Mouse (Mus musculus) spleen, adult 12 weeks (tissue): ENCODE results near the gene Nup160.

Experiments
- DNase-seq: peaks from one replicate; pipeline ENCODE4 v3.0.0; 2022; ENCODE audit warnings: low spot score

Gene Nup160

DNA sequence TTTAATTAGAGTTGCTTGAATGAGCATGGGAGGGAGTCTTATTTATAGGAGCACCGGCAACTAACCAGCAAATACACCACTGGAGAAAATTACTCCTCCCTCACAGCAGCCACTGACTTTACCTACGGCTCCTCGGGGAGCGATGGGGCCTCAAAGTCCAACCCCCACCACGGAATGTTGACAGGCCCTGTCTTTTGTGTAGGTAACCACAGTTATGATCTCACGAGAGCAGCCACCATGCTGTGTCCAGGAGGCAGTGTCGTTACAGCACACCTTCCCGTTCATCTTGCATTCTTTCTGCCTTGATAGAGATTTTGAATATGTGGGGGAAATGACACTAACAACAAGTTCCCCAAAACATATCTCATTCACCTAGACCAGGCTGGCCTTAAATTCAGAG lies at the start of gene Nup160:
Gene Nup160 (plus strand): TSS at position 209 of the 400 bp plus-strand sequence.
- DNase-seq, result no peak

DNA sequence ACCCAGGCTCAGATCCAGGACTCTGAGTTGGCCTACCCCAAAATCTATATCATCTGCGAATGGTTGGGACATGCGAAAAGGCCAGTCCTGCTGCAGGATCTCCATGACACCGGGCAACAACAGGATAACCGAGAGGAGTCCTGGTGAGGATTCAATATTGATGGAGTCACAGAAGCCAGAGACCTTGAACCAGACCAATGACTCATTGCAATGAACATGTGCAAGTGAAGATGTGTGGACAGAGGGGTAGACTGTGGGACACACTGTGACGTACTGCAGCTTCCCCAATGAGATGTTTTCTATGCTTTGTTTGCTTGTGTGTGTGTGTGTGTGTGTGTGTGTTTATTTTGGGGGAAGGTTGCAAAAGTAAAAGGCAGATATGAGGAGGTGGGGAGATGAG lies 48.8 kb upstream of the Nup160 start:
- DNase-seq, result no peak

DNA sequence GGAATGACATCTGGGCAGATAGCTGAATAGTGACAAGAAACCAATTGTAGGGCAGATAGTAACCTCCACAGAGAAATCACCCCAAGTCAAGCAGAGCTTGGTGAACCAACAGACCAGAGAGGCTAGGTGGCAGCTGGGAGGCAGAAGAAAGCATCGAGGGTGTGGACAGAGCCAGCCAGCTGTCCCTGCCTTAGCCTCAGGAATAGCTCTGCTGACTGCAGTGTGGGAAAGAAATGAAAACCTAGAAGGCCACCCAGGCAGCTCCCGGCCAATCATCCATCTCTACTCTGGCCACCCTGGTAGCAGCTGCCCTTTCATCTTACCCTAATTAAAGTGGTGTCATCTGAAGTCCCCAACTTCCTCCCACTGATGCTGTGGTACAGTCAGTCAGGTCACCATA lies 47.5 kb upstream of the Nup160 start:
- DNase-seq, result no peak

- DNase-seq, result no peak
Measured at GRCm38 (mm10) chr2:90631938-90632733, 44.9 kb upstream of the Nup160 start.

DNA sequence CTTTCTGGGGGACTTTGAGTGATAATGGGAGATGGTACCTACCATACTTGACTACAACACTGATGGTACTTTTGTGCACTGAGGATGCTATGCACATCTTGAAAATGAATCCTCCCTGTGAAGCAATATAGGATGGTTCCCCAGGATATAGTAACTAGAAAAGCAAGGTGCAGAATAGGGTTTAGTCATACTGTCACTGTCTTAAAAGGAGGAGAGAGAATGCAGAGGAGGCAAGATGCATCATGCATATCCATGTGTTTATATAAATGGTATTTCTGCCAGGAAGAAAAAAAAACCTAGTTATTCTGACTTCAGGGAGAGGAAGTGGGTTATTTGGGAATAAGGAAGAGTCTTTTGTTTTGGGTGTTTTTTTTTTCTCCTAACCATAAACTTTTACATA lies 42.3 kb upstream of the Nup160 start:
- no peak for DNase-seq

GRCm38 (mm10) chr2:90635085-90635723 lies 41.8 kb upstream of the Nup160 start:
- DNase-seq, result no peak

- DNase-seq, result no peak
Measured at GRCm38 (mm10) chr2:90636853-90637252, 40.2 kb upstream of the Nup160 start.

GRCm38 (mm10) chr2:90638986-90639746 lies 37.8 kb upstream of the Nup160 start:
- no peak for DNase-seq

DNA sequence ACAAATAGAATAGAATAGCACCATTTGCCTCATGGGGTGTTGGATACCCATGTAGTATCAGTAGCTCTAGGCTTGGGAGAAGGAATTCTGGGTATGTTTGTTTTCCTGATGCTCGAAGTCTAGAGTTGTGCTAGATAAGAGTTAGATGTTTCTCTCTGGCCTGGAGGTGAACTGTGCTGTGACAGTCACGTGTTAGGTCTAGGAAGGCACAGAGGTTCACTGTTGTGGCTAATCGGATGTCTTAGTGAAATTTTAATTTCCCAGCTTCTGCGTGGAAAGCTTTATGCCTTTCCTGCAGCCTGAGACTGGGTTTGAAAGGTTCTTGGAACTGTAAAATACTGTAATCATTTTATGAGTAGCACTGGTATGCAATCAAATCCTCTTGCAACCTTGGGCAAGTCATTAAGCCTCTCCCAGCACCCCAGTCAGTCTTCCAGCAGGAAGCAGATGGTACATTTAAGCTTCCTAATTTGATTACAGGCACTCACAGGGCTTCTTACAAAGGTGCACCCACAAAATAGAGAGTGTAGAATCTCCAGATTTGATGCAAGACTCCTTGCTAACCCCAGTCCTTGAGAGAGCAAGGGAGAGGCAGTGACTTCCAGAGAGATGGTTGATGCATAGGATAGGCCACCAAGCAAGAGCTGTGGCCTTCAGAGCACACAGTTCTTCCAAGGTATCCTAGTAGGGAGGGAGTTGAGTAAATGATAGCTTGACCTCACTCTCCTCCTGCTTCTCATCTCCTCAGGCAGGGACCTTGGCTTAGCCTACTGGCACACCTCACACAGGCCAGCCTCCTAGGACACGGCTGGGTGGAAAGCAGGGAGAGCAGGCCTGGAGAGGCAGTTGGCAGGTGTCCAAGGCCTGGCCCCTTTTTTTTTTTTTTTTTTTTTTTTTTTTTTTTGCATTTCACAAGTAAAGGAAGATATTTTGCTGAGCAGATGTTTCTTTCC lies 37.0 kb upstream of the Nup160 start:
- no peak for DNase-seq

DNA sequence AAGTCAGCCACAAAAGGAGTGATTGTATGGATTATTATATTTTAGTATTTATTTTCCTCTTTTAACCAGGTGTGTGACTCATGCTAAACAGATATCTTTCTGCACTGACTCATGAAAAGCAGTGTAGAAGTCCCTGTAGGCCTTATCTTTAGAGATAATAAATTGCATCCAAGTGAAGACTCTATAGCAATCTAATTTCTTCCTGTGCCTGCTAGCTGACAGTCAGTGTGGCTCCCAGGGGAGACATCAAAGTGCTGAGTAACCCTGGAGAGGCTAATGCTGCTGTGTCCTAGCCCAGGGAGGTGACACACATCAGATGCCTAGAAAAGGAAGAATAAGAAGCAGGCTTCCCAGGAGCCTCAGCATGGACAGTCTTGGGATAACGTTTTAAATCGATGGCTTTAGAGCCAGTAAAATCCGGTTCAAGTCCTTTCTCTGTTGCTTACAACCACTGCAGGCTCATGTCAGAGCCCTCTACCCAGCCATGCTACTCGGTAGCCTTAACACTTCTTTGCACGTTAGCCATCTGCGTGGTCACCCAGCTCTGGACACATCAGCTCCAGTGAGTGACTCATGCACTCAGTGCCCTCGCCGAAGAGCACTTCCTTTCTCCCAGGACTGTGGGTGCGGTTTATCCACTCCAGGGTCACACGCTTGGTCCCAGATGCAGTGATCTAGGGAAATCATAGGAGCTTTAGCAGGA lies 35.9 kb upstream of the Nup160 start:
- DNase-seq, result no peak

GRCm38 (mm10) chr2:90641710-90642039 lies 35.3 kb upstream of the Nup160 start:
- no peak for DNase-seq

DNA sequence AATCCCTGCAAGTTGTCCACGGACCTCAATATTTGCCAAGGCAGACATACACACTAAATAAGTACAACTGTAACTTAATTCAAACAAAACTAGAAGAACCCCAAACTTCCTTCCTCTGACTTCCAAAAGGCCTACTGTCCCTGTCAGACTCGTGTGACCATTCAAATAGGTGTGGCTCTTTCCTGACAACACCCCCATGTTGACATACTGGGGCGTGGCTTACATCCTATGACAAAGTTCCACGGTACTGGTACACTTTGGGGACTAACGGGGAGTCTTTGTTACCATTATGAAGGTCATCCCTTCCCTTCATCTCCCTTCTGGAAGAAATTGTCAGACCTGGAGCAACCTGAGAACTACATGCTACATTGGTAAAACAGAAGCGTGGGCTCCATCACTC lies 29.9 kb upstream of the Nup160 start:
- DNase-seq, result no peak

- DNase-seq, result no peak
Measured at GRCm38 (mm10) chr2:90649405-90649804, 27.6 kb upstream of the Nup160 start.

DNA sequence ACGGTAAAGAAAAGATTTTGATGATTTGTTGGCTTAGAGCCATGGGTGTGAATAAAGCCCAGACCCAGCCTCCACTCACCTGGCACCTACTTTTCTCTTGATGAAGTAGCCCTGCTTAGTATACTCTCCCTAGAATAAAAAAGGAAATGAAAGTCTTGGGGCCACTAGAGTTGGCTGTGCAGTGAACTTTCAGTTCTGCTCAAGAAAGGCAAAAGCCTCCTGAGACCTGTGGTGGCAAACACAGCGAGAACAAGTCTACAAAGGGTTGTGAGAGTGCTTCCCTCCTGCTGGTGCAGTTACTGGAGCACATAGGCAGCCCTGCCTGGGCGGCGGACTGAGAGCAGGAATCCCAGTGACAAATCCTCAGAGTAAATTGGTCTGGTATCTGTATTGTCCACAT lies 27.1 kb upstream of the Nup160 start:
- peak; percentile 20 for DNase-seq

DNA sequence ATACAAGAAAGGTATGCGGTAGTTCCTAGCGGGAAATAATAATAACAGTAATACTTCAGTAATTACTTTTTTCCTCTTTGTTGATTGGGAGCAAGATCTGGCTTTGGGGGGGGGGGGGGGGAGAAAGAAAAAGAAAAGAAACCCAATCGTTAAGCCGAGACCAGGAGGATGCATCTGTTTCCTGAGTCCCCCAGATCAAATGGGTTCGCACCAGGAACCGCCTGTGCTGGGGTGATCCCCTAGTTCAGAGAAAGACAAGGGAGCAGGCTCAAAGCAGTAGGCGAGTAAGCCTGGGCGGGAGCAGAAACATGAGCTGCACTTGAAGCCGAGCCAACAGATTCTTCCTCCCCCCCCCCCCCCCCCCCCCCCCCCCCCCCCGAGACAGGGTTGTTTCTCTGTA lies 24.9 kb upstream of the Nup160 start:
- no peak for DNase-seq

DNA sequence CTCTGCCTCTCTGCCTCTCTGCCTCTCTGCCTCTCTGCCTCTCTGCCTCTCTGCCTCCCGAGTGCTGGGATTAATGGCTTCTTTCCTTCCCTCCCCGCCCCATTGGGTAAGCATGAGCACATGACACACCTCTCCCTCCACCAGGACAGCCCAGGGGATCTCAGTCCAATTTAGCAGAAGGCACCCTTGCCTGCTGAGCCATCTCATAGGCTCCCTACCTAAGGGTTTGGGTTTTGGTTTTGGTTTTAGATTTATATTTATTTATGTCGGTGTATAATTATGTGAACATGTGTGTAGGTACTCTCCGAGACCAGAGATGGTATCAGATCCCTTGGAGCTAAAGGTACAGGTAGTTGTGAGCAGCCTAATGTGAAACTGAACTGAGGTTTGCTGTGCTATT lies 24.0 kb upstream of the Nup160 start:
- DNase-seq, result no peak

GRCm38 (mm10) chr2:90655449-90655848 lies 21.6 kb upstream of the Nup160 start:
- no peak for DNase-seq

DNA sequence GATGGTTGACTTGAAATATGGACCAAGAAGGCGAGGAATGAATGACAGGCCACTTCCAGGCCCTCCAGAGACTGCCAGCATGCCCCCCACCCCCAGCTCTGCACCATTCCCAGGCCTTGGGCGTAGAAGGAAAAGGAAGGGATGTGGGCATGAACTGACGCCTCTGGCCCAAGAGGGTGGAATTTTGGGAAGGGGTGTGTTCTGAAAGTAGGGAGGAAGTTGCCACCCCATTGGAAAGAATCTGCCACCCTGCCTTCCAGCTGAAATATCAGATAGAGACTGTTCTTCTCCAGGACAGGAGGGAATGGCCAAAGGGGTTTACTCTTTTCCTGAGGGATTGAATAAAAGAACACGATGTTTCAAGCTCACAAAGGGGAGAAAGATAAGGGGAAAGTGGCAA lies 18.4 kb upstream of the Nup160 start:
- DNase-seq, result no peak

DNA sequence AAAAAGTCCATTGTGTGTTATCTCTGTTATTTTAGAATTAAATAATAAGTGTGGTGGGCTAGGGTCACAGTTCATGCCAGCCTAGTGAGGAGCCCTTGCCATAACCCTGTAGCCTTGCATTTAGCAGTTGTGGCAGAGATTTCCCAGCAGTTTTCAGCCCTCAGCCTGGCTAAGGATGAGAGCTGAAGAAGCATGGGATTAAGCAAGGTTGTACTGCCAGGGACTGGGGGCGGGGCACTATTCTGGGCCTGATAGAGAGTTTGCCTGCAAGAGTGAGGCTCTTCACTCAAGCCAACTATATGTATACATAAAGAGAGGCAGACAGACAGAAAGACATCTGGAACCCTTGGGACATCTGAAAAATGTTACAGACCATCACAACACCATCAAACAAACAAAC lies 18.0 kb upstream of the Nup160 start:
- DNase-seq, result no peak

- DNase-seq, result no peak
Measured at GRCm38 (mm10) chr2:90659639-90660038, 17.4 kb upstream of the Nup160 start.

- DNase-seq, result no peak
Measured at GRCm38 (mm10) chr2:90660947-90661346, 16.1 kb upstream of the Nup160 start.
